Mouse (Mus musculus): Measurements from ENCODE around the gene Plekhs1. TPM values are rescaled to one million over a fixed set of nuclear protein-coding genes. Genes with fewer than 3 reads are reported as not detected.

Gene Plekhs1
- polyA plus RNA-seq, 1 experiment = 0.02 TPM

DNA sequence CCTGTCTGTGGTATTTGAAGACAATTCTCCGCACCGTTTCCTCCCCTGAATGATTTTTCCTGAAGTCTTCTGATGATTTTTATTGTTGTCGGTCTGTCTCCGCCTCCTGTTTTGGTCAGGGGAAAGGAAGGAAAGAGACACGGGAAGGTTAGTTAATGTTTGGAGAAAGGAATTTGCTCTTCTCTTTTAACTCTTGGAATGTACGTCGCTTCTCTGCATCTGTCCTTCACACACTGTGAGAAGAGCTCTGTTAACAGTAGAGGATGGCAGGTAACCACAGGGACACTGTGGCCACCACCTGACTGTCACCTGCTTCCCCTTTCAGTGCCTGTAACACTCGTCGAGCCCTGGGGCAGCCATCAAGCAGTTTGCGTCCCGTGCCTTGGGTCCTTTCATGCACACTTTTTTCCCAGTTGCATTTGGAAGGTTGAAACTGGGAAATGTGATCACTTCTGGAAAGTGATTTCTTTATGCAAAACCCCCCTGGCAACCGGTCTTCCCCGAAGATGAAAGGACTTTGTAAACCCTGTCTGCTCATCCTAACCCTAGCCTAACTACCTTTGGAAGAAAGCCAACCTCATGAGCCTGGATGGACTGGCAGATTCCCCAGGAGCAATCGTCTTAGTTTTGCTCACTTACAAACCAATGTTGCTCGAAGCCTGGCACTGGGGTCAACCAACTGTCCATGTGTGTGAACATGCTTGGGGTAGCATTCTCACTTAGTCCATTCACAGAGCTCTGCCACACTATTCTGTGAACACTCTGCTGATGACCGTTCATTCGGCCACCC, 36.6 kb upstream of the Plekhs1 start:
- no peaks in the 10 kb centered on the region; the same call in 1 of the 2 replicates for H3K36me3 ChIP-seq (ENCODE audit: control insufficient read depth, insufficient read depth, low read length)
- DNase-seq (ENCODE audit: low read depth in 1 of 2, low spot score in 2 of 2) = no peak
- TF ChIP-seq CTCF (IDR thresholded peaks at IDR 0.05; ENCODE audit: extremely low read depth, insufficient read depth, insufficient read length, insufficient replicate concordance) = no peak
- no peak for TF ChIP-seq POLR2A (IDR thresholded peaks at IDR 0.05; ENCODE audit: low read depth, low read length)
- H3K27me3 ChIP-seq (ENCODE audit: control insufficient read depth, insufficient read depth, low read length) = no peaks in the 10 kb centered on the region
- no peak overlapping the region for H3K27ac ChIP-seq (ENCODE audit: insufficient read depth, low read length)
- H3K4me3 ChIP-seq (ENCODE audit: extremely low read depth, insufficient read depth, insufficient read length) = no peak overlapping the region
- 90% methylated on average over 17 of the region's 17 CpGs for WGBS
- H3K4me1 ChIP-seq (ENCODE audit: control insufficient read depth, insufficient read depth, insufficient read length) = no peaks in the 10 kb centered on the region

DNA sequence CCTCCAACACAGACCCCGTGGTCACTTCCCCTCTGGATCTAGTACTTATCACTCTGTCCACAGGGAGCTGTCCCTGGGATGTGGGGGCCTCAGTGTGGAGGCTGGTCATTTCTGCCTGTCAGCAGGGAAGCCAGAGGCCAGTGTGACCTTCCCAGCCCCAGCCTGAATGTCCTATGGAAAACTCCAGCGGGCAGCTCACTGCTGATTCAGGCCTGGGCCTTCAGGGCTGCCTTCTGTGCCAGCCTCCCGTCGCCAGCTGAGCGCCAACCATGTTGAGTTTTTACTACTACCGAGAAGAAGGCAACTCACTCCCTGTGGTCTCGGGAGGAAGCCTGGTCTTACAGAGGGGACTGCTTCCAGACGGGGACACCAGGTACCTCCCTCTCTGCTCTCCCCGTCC, 35.9 kb upstream of the Plekhs1 start:
- Histone ChIP-seq H3K27me3 (ENCODE audit: control insufficient read depth, insufficient read depth, low read length) (no peaks in the 10 kb centered on the region), H3K27ac (ENCODE audit: insufficient read depth, low read length) (no peak overlapping the region), H3K36me3 (ENCODE audit: control insufficient read depth, insufficient read depth, low read length) (no peaks in the 10 kb centered on the region; the same call in 1 of the 2 replicates), H3K4me3 (ENCODE audit: extremely low read depth, insufficient read depth, insufficient read length) (no peak overlapping the region), H3K4me1 (ENCODE audit: control insufficient read depth, insufficient read depth, insufficient read length) (no peaks in the 10 kb centered on the region)
- no peak for DNase-seq (ENCODE audit: low read depth in 1 of 2, low spot score in 2 of 2)
- 87% methylated on average over 9 of the region's 9 CpGs for WGBS
- no peak for TF ChIP-seq POLR2A (IDR thresholded peaks at IDR 0.05; ENCODE audit: low read depth, low read length)
- TF ChIP-seq CTCF (IDR thresholded peaks at IDR 0.05; ENCODE audit: extremely low read depth, insufficient read depth, insufficient read length, insufficient replicate concordance) = no peak

DNA sequence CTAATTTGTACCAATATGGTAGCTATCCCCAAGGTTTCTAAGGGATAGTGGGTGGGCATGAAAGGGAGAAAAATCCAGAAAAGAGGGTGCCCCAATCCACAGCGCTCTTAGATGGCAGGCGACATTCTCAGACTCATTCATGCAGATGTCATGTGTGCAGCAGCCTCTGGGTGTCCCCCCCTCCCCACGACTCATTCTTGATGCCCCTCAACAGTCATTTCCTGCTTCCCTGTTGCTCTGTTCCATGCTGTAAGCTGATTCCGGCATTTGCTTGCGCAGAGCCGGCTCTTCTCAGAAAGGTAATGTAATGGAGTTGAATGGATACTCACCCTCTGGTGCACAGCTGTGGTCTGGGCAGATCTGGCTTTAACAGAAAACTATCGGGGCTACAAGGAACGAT, 31.1 kb upstream of the Plekhs1 start:
- H3K36me3 ChIP-seq (ENCODE audit: control insufficient read depth, insufficient read depth, low read length) = peaks cover 11% of the 10 kb centered on the region
- TF ChIP-seq CTCF (IDR thresholded peaks at IDR 0.05; ENCODE audit: extremely low read depth, insufficient read depth, insufficient read length, insufficient replicate concordance) (no peak), POLR2A (IDR thresholded peaks at IDR 0.05; ENCODE audit: low read depth, low read length) (no peak)

DNA sequence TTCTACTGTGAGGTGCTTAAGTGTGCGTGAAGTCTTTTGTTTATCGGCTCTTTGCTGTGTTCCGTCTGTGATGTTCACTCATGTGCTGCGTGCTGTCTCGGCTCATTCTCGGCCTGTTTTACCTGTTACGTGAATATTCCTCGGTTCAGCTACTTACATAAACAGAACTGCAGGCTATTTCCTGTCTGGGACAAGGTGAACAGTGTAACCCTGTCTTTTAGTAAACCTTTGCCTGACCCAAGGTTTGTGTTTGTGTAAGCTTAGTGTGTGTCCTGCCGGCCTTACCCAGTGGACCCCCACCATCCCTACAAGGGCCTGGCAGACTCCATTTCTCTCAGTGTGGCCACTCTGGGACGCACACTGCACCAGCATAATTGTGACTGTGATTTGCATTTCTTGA, 28.7 kb upstream of the Plekhs1 start:
- peaks cover 20% of the 10 kb centered on the region for H3K36me3 ChIP-seq (ENCODE audit: control insufficient read depth, insufficient read depth, low read length)
- DNase-seq (ENCODE audit: low read depth in 1 of 2, low spot score in 2 of 2) = no peak
- H3K27ac ChIP-seq (ENCODE audit: insufficient read depth, low read length) = no peak overlapping the region
- no peak overlapping the region for H3K4me3 ChIP-seq (ENCODE audit: extremely low read depth, insufficient read depth, insufficient read length)
- 96% methylated on average over 10 of the region's 10 CpGs for WGBS
- TF ChIP-seq POLR2A (IDR thresholded peaks at IDR 0.05; ENCODE audit: low read depth, low read length) (no peak), CTCF (IDR thresholded peaks at IDR 0.05; ENCODE audit: extremely low read depth, insufficient read depth, insufficient read length, insufficient replicate concordance) (no peak)
- no peaks in the 10 kb centered on the region for H3K4me1 ChIP-seq (ENCODE audit: control insufficient read depth, insufficient read depth, insufficient read length)
- no peaks in the 10 kb centered on the region for H3K27me3 ChIP-seq (ENCODE audit: control insufficient read depth, insufficient read depth, low read length)

More for the DNA sequence above, 31.1 kb upstream of the Plekhs1 start:
- Histone ChIP-seq H3K27ac (ENCODE audit: insufficient read depth, low read length) (no peak overlapping the region), H3K4me3 (ENCODE audit: extremely low read depth, insufficient read depth, insufficient read length) (no peak overlapping the region), H3K4me1 (ENCODE audit: control insufficient read depth, insufficient read depth, insufficient read length) (no peaks in the 10 kb centered on the region), H3K27me3 (ENCODE audit: control insufficient read depth, insufficient read depth, low read length) (no peaks in the 10 kb centered on the region)
- 90% methylated on average over 8 of the region's 8 CpGs for WGBS
- DNase-seq (ENCODE audit: low read depth in 1 of 2, low spot score in 2 of 2) = no peak

DNA sequence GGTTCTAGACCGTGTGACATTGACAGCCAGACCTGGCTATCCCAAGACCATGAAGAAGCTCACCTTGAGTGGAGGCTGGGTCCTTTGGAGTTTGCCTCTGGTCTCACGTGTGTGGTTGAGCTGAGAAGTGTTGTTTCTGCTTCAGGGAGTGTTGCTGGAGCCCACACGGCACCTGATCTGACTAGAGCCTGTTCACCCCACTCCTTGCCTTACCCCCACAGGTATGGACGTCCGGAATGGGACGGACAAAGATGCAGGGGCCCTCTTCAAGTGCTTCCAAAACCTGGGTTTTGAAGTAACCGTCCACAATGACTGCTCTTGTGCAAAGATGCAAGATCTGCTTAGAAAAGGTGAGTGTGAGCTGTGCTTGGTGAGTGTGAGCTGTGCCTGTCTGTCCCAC, 27.9 kb upstream of the Plekhs1 start:
- H3K36me3 ChIP-seq (ENCODE audit: control insufficient read depth, insufficient read depth, low read length) = peaks cover 20% of the 10 kb centered on the region

DNA sequence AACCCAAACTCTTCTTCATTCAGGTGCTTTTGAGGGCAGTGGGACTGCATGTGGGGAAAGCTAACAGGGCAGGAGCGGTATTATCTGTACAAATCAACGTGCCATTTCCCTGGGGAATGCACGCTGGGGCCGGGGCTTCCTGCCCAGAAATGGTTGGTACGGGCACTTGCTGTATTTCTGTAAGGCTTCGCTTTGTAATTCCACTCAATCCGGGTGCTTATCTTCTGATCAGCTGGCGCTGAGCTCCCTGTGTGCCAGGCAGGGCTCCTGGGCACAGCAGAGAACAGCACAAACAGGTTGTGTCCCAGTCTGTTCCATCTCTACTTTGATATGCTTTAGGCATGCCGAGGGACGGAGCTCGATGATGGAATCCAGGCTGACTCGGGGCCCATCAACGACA, 25.1 kb upstream of the Plekhs1 start:
- no peak overlapping the region for H3K27ac ChIP-seq (ENCODE audit: insufficient read depth, low read length)
- no peak for TF ChIP-seq CTCF (IDR thresholded peaks at IDR 0.05; ENCODE audit: extremely low read depth, insufficient read depth, insufficient read length, insufficient replicate concordance)
- TF ChIP-seq POLR2A (IDR thresholded peaks at IDR 0.05; ENCODE audit: low read depth, low read length) = no peak
- no peak for DNase-seq (ENCODE audit: low read depth in 1 of 2, low spot score in 2 of 2)
- no peaks in the 10 kb centered on the region for H3K4me1 ChIP-seq (ENCODE audit: control insufficient read depth, insufficient read depth, insufficient read length)
- 95% methylated on average over 13 of the region's 13 CpGs for WGBS
- no peak overlapping the region for H3K4me3 ChIP-seq (ENCODE audit: extremely low read depth, insufficient read depth, insufficient read length)
- peaks cover 20% of the 10 kb centered on the region for H3K36me3 ChIP-seq (ENCODE audit: control insufficient read depth, insufficient read depth, low read length)
- no peaks in the 10 kb centered on the region for H3K27me3 ChIP-seq (ENCODE audit: control insufficient read depth, insufficient read depth, low read length)

More for the DNA sequence above, 27.9 kb upstream of the Plekhs1 start:
- Histone ChIP-seq H3K27ac (ENCODE audit: insufficient read depth, low read length) (no peak overlapping the region), H3K4me3 (ENCODE audit: extremely low read depth, insufficient read depth, insufficient read length) (no peak overlapping the region), H3K27me3 (ENCODE audit: control insufficient read depth, insufficient read depth, low read length) (no peaks in the 10 kb centered on the region), H3K4me1 (ENCODE audit: control insufficient read depth, insufficient read depth, insufficient read length) (no peaks in the 10 kb centered on the region)
- WGBS = 97% methylated on average over 7 of the region's 7 CpGs
- TF ChIP-seq CTCF (IDR thresholded peaks at IDR 0.05; ENCODE audit: extremely low read depth, insufficient read depth, insufficient read length, insufficient replicate concordance) (no peak), POLR2A (IDR thresholded peaks at IDR 0.05; ENCODE audit: low read depth, low read length) (no peak)
- DNase-seq (ENCODE audit: low read depth in 1 of 2, low spot score in 2 of 2) = no peak
